26 mouse cellular contexts compared by ENCODE assay signal in the genomic region with DNA sequence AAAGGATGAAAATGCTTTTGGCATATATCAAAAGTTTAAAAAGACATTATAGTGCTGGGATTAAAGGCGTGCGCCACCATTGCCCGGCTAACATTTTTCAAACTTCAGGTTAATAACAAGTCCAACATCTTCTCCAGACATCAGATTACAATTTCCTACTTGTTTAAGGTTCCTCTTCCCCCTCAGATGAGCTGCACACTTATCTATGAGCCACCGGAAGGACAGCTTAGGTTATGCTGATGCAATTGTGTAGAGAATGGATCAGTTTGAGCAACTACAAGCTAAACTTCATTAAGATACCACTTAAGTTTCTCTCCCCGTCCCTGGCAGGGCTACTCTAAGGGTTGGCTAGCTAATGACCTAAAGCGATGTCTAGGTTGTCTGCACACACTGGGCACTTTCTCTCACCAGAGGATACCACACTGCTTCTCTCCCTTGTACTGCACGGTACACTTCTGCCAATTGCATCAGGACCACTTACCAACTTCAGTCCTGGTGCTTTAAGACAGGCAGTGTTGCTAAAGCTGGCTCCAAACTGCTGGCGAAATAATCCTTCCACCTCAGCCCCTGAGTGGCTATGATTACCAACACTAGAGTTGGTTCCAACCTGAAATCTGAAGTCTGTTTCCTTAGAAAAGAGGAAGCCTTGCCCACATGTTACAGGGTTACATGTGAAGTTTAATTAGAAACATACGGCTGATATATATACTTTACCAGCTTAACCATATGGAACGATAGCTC. TPM values are rescaled to one million over a fixed set of nuclear protein-coding genes. Genes with fewer than 3 reads are reported as not detected.
DNase-seq lines count a peak whose midpoint lies in the region; ATAC-seq and TF ChIP-seq lines count a peak whose summit lies in the region.
"Had no signal": no experiment of that assay in that cellular context is flagged by ENCODE, and none has a peak within 500 bp of the region (broad histone marks: within the 10 kb centered on the region; RNA-seq: fewer than 3 reads in every experiment).

No protein-coding gene starts in this region.

- no peak overlapping the region for H3K9ac ChIP-seq in liver, postnatal 0 days (replicated peaks)
- H3K9ac ChIP-seq in MEL (ENCODE audit: control insufficient read depth, low read depth, low read length, poor library complexity, severe bottlenecking), result peak overlapping the region; percentile 49
- H3K9ac ChIP-seq: forebrain, embryonic 13.5 days; hindbrain, embryonic 13.5 days; intestine, embryonic 15.5 days had no signal

- no peak for TF ChIP-seq POLR2A in MEL (IDR thresholded peaks at IDR 0.05; ENCODE audit: control insufficient read depth in 1 of 2, insufficient read depth in 1 of 2, low read depth in 1 of 2, low read length in 2 of 2, poor library complexity in 1 of 2)

- H3K36me3 ChIP-seq in liver, postnatal 0 days (replicated peaks; ENCODE audit: insufficient read depth, low read length), result peaks cover 82% of the 10 kb centered on the region
- peaks cover 15 to 24% of the 10 kb centered on the region in 2 experiments for H3K36me3 ChIP-seq in MEL (ENCODE audit: control insufficient read depth in 1 of 2, insufficient read depth in 2 of 2, low read length in 2 of 2)

- no peak for TF ChIP-seq RAD21 in MEL (IDR thresholded peaks at IDR 0.05; ENCODE audit: low read depth, low read length)

- H3K4me2 ChIP-seq in liver, postnatal 0 days (ENCODE audit: low read depth, low read length), result no peak overlapping the region
- H3K4me2 ChIP-seq: forebrain, embryonic 13.5 days; heart, embryonic 11.5 days; hindbrain, embryonic 13.5 days; intestine, embryonic 15.5 days had no signal

- intact Hi-C loops in left cerebral cortex, postnatal 4 days (cut with DNase I), result loop anchor here (10.0 kb wide), 1 partner anchor 119 kb away; the partner anchor contains the start of genes Socs4 and Wdhd1

- WGBS in liver, postnatal 0 days (ENCODE audit: insufficient replicate concordance), result 86% methylated on average over 10 of the region's 10 CpGs

- no peak overlapping the region for H3K4me3 ChIP-seq in liver, postnatal 0 days (ENCODE audit: low read depth, low read length)
- no peak overlapping the region for H3K4me3 ChIP-seq in MEL (ENCODE audit: control insufficient read depth in 1 of 2, insufficient read depth in 1 of 2, low read depth in 2 of 2, low read length in 2 of 2)
- H3K4me3 ChIP-seq: forebrain, embryonic 10.5 days; forebrain, embryonic 13.5 days; hindbrain, embryonic 10.5 days; hindbrain, embryonic 13.5 days; intestine, embryonic 15.5 days had no signal

- no peak for ATAC-seq in liver, postnatal 0 days
- ATAC-seq in hematopoietic stem cell, adult 5-6 weeks (replicated peaks in 1 of 2; ENCODE audit: insufficient read depth in 1 of 2, low FRiP score in 2 of 2, low TSS enrichment in 1 of 2, low read depth in 1 of 2, poor library complexity in 2 of 2, severe bottlenecking in 2 of 2), result peak; percentile 37 to 52; a peak in 2 of 4 replicates
- ATAC-seq: activated CD4-positive, CD25-positive, alpha-beta regulatory T cell, adult 4 months; CD4-positive, CD25-positive, alpha-beta regulatory T cell, adult 4 months; forebrain, embryonic 13.5 days; forebrain, embryonic 16.5 days; hindbrain, embryonic 16.5 days; intestine, embryonic 15.5 days had no signal

- no peak for TF ChIP-seq EP300 in liver, postnatal 0 days (IDR thresholded peaks at IDR 0.05; ENCODE audit: low read depth)
- TF ChIP-seq EP300 in MEL (IDR thresholded peaks at IDR 0.05; ENCODE audit: low read depth in 1 of 2, low read length in 2 of 2), result peak in 1 of 2 experiments; percentile 55; a peak in 2 of 4 replicates

- peak overlapping the region; percentile 29; the same call in 1 of the 2 replicates for H3K27ac ChIP-seq in liver, postnatal 0 days (ENCODE audit: low read depth)
- peak overlapping the region; percentile 85 for H3K27ac ChIP-seq in MEL (ENCODE audit: control insufficient read depth, low read depth, low read length)
- H3K27ac ChIP-seq: forebrain, embryonic 10.5 days; forebrain, embryonic 13.5 days; hindbrain, embryonic 10.5 days; hindbrain, embryonic 13.5 days; intestine, embryonic 15.5 days had no signal

- no peaks in the 10 kb centered on the region for H3K9me3 ChIP-seq in liver, postnatal 0 days (ENCODE audit: low read length)
- no peaks in the 10 kb centered on the region for H3K9me3 ChIP-seq in MEL (replicated peaks; ENCODE audit: insufficient read depth, low read length)
- H3K9me3 ChIP-seq: forebrain, embryonic 10.5 days; forebrain, embryonic 13.5 days; hindbrain, embryonic 10.5 days; hindbrain, embryonic 13.5 days; intestine, embryonic 15.5 days had no signal

- H3K27me3 ChIP-seq in liver, postnatal 0 days (ENCODE audit: insufficient read depth, low read length), result no peaks in the 10 kb centered on the region
- no peaks in the 10 kb centered on the region for H3K27me3 ChIP-seq in MEL (ENCODE audit: control insufficient read depth in 1 of 2, insufficient read depth in 2 of 2, low read length in 2 of 2)
- H3K27me3 ChIP-seq: forebrain, embryonic 13.5 days; hindbrain, embryonic 13.5 days; intestine, embryonic 15.5 days had no signal

- no peak for DNase-seq in liver, postnatal 0 days
- DNase-seq in liver (no peak), MEL (ENCODE audit: low read depth, low spot score) (peak; percentile 49), adipocyte (ENCODE audit: low spot score) (no peak)
- DNase-seq in left cerebral cortex, postnatal 4 days, result no peak
- no peak for DNase-seq in adrenal gland, adult 8-10 months
- DNase-seq: adrenal gland, postnatal 25 days; cerebellum, adult 11 months; cerebellum, adult 2 months; cerebellum, adult 9-11 months; cerebellum, postnatal 25 days; gastrocnemius, postnatal 10 days; gastrocnemius, postnatal 36 days; heart, adult 11 months had no signal

- no peaks in the 10 kb centered on the region for H3K4me1 ChIP-seq in liver, postnatal 0 days (ENCODE audit: insufficient read depth)
- peaks cover 5 to 8% of the 10 kb centered on the region in 2 experiments for H3K4me1 ChIP-seq in MEL (ENCODE audit: control insufficient read depth in 1 of 2, insufficient read depth in 2 of 2, low read length in 2 of 2)
- H3K4me1 ChIP-seq: forebrain, embryonic 13.5 days; hindbrain, embryonic 10.5 days; hindbrain, embryonic 13.5 days; intestine, embryonic 15.5 days had no signal

- H3K79me2 ChIP-seq in MEL (ENCODE audit: control insufficient read depth, insufficient read depth, low read length, poor library complexity), result no peaks in the 10 kb centered on the region

- TF ChIP-seq CTCF in liver, postnatal 0 days (IDR thresholded peaks at IDR 0.05; ENCODE audit: low read depth), result no peak
- no peak for TF ChIP-seq CTCF in MEL (IDR thresholded peaks at IDR 0.05 in 2 of 3, conservative IDR thresholded peaks at IDR 0.05 in 1 of 3; ENCODE audit: control insufficient read depth in 1 of 3, insufficient read depth in 1 of 3, low read depth in 2 of 3, low read length in 3 of 3, poor library complexity in 1 of 3, severe bottlenecking in 1 of 3)

TF ChIP-seq in MEL, 35 proteins besides CTCF, POLR2A, EP300 and RAD21:
- TF ChIP-seq MXI1 (IDR thresholded peaks at IDR 0.05; ENCODE audit: low read depth, low read length) (0 out of 2 replicates have a peak, but pooled peaks have one; percentile 28), HCFC1 (IDR thresholded peaks at IDR 0.05; ENCODE audit: low read depth, low read length) (no peak), GATA1 (IDR thresholded peaks at IDR 0.05; ENCODE audit: low read depth, low read length) (peak; percentile 50), JUND (IDR thresholded peaks at IDR 0.05; ENCODE audit: low read depth, low read length) (no peak), ETS1 (IDR thresholded peaks at IDR 0.05; ENCODE audit: low read depth, low read length) (peak; percentile 43; the same call in 1 of the 2 replicates)

RNA-seq across cellular contexts. Expression of gene Dlgap5, which starts 24.7 kb away (rescaled TPM):
- polyA plus RNA-seq in liver, postnatal 0 days (2015; fragmentation: Nextera tagmentation; extraction: Ambion mirVana), result 16.9 and 17.9 TPM in 2 replicates
- 45.0 and 52.0 TPM in 2 replicates for total RNA-seq in MEL (2012; rRNA removed)
- 10 to 100 TPM; 62.4 to 71.2 TPM for polyA plus RNA-seq in MEL (2012; ENCODE audit: insufficient read depth in 1 of 2, insufficient read length in 2 of 2, low read depth in 1 of 2, low replicate concordance in 2 of 2, missing spikeins in 1 of 2)
- 41.5 and 60.2 TPM in 2 replicates for total RNA-seq in hematopoietic stem cell, adult 5-6 weeks (2017)
- 1 to 10 TPM; 4.0 to 4.2 TPM for total RNA-seq in left cerebral cortex, postnatal 4 days (2021)
- 1 to 10 TPM; 1.3 to 2.9 (median 2.2) TPM for total RNA-seq in adrenal gland, adult 8-10 months (2022)
- total RNA-seq: gastrocnemius, adult 18-20 months had no signal

RNA-seq across cellular contexts. Expression of gene Lgals3, which starts 26.0 kb away (rescaled TPM):
- polyA plus RNA-seq in liver, postnatal 0 days (2015; fragmentation: Nextera tagmentation; extraction: Ambion mirVana), result 53.3 and 60.8 TPM in 2 replicates
- total RNA-seq in MEL (2012; rRNA removed), result 0.12 TPM in 1 of 2 replicates, not detected in the other
- 1 to 10 TPM in 1 of 2 experiments, not detected in 1; 1.8 TPM for polyA plus RNA-seq in MEL (2012; ENCODE audit: insufficient read depth in 1 of 2, insufficient read length in 2 of 2, low read depth in 1 of 2, low replicate concordance in 2 of 2, missing spikeins in 1 of 2)
- 4.8 and 30.8 TPM in 2 replicates for total RNA-seq in hematopoietic stem cell, adult 5-6 weeks (2017)
- 1 to 10 TPM; 1.3 to 1.8 TPM for total RNA-seq in left cerebral cortex, postnatal 4 days (2021)
- total RNA-seq in adrenal gland, adult 8-10 months (2022), result 10 to 100 TPM; 13.9 to 50.0 (median 27.4) TPM

RNA-seq across cellular contexts. Expression of gene Fbxo34, which starts 56.7 kb away (rescaled TPM):
- 19.3 and 22.1 TPM in 2 replicates for polyA plus RNA-seq in liver, postnatal 0 days (2015; fragmentation: Nextera tagmentation; extraction: Ambion mirVana)
- 14.8 and 17.2 TPM in 2 replicates for total RNA-seq in MEL (2012; rRNA removed)
- 10 to 100 TPM in 1 of 2 experiments, not detected in 1; 29.5 TPM for polyA plus RNA-seq in MEL (2012; ENCODE audit: insufficient read depth in 1 of 2, insufficient read length in 2 of 2, low read depth in 1 of 2, low replicate concordance in 2 of 2, missing spikeins in 1 of 2)
- total RNA-seq in hematopoietic stem cell, adult 5-6 weeks (2017), result 21.3 and 28.6 TPM in 2 replicates
- total RNA-seq in left cerebral cortex, postnatal 4 days (2021), result 10 to 100 TPM; 27.9 to 28.4 TPM
- total RNA-seq in adrenal gland, adult 8-10 months (2022), result 10 to 100 TPM; 19.9 to 24.6 (median 23.7) TPM
